Mouse (Mus musculus): ENCODE measurements around the gene Mmp2.
A peak's percentile ranks its signal among the peaks of the same experiment; 100 is the strongest.
"Not testable (repeated sequence)": the region's sequence is repeated elsewhere in the genome, so short reads cannot be mapped to it uniquely, and the experiment has no call there.

Mmp2 gene

DNA sequence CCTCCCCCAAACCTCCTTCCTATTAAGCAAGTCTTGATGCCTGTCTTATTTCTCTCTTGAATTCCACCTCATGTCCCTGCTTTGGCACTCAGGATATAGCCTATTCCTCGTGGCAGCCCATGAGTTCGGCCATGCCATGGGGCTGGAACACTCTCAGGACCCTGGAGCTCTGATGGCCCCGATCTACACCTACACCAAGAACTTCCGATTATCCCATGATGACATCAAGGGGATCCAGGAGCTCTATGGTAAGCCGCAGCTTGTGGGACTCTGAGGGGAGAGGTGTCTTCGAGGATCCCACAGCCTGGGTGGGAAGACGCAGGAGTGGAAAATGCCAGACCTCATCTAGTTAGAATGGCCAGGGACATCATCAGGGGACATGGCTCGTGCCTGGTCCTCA is 12.1 kb downstream of the Mmp2 start:
- no peak for DNase-seq

DNA sequence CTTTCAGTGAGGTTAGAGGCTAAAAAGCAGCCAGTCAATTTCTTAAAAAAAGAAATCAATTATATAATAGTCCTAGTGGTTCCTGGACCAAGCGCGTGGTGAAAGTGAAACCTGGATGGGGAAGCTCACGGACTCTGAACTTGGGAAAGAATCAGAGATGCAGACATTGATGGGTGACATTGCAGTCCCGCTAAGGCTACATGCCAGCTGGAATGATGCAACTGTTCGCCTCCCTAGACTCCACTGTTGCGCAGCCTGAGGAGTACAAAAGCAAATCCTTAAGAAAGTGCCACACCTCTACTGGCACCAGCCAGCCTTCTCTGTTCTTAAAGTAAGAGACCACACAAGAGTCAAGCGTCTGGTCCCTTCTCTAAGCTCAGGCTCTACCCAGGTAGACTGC is 12.8 kb downstream of the Mmp2 start:
- no peak for DNase-seq

DNA sequence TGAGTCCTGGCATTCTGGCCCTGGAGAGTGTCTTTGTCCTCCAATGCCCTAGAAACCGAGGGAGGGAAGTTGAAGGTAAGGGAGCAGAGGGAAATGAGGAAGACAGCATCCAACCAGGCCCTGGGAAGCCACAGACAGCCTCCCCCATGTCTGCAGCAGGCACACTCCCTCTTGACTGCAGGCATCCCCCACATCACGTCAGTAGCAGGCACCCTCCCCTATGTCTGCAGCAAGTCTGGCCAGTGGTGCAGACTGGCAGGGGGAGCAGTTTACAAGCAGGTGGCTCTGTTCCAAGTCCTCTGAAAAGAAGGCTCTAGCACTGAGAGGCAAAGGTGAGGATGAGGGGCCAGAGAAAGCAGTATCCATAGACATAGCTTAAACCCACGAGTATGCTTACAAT is 19.6 kb downstream of the Mmp2 start:
- DNase-seq, result no peak

DNA sequence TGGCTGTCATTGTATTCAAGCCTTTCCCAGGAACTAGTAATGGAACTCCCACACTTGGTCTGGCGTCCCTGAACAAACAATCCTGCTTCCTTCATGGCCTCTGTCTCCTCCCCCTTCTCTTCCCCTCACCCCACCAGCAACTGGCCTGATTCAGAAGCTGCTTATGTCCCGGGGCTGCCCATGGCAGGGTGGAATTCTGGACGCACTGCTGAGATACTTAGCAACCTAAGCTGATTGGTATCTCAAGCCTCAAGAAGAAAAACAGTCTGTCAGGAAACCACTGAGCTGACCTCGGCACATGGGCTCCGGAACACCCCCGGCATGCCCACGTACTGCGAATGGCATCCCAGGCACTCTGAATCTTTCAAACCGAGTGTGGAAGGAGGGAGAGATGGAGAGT is 20.2 kb downstream of the Mmp2 start:
- peak; percentile 12 for DNase-seq

DNA sequence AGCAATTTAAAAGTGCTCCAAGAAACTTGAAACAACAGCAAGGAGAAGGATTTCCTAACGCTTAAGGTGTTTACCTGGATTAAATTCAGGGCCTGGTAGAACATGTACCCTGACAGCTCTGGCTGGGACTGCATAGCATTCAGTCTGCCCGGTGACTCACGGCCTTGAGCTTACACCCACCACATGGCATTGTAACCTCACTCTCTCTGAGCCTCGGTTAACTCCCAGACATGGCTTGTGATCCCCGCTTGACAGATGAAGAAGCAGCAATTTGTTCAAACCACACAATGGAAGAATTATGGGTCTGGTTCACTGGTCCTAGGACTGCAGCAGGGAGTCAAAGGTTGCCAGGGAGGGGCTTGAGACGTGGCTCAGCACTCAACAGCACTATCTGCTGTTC is 22.2 kb downstream of the Mmp2 start:
- no peak for DNase-seq

DNA sequence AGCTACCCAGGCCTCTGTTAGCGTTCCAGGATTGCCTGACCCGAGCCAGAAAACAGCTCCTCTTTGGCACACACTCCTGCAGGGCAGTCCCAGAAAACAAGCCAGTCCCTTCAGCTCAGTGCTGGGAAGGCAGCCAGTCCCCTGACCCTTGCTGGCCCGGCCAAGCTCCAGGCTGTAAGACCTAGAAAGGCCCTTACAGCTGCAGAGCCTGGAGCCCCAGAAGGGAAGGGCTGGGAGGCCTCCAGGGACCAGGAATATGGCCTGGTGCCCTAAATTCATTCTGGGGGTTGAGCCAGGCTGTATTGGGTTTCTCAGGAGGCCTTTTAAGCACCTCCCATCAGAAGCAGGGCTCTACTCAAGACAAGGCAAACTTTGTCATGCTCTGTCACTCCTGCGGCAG is 23.1 kb downstream of the Mmp2 start:
- peak; percentile 77 for DNase-seq

DNA sequence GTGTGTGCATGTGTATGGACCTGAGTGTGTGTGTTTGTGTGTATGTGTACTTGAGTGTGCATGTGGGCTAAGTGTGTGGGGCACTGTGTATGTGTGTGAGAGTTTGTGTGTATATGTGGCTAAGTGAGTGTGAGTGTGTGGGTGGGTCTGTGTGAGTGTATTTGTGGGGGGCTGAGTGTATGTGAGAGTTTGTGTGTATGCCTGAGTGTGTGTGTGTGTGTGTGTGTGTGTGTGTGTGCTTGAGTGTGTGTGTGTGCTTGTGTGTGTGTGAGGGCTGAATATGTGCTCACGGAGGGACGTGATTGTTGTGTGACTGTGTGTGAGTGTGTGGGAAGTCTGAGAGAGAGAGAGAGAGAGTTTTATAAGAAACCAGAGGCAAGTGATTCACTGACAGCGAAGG is 24.3 kb downstream of the Mmp2 start:
- DNase-seq, result no peak

DNA sequence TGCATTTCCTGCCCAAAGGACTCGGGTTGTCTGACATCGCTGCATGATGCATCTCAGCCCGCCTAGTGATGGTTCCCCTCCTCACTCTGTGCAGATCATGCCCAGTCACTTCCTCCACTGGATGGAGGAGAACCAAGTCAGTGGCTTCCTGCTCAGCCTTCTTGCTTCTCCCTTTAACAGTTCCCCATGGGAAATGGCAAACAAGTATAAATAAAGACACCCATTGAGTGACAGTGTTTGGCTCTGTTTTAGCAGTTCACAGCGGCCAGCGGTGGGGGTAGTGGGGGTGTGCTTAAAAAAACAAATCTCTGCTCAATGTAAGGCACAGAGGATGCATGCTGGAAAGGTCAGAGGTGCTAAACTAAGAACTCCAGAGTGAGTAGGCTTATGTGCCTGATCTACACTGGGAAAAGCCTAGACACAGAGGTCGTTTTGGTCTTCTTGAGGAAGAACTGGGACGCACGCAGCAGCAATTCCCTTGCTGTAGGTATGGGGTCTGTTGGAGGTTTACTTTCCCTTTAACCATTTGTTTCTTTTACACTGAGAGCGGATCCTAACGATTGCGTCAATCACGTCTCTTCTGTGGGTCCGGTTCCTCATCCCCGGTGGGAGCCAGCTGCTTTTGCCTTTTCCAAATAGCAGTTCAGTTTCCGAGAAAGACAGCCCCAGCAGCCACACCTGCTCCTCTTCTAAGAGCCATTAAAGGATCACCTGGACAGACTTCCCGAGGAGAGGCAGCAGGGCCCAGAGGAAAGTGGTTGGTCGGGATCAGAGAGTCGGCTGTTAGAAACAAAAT is 26.3 kb downstream of the Mmp2 start:
- DNase-seq, result no peak

DNA sequence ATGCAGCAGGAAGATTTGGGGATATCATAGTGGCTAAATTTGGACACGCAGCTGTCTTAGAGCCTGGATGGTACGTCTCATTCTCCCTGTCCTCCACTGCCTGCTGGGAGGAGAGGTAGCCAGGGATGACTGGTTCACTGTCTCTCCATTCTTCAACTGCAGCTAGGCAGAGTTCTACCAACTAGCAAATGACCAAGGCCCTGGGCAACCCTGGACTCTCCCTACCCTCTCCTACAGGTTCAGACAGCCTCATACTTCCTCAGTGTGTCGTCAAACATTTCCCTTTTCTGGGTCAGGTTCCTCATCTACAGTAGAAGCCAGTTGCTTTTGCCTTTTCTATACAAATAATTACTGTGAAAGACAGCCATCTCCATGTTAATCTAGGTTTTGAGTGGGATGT is 27.6 kb downstream of the Mmp2 start:
- DNase-seq, result no peak

DNA sequence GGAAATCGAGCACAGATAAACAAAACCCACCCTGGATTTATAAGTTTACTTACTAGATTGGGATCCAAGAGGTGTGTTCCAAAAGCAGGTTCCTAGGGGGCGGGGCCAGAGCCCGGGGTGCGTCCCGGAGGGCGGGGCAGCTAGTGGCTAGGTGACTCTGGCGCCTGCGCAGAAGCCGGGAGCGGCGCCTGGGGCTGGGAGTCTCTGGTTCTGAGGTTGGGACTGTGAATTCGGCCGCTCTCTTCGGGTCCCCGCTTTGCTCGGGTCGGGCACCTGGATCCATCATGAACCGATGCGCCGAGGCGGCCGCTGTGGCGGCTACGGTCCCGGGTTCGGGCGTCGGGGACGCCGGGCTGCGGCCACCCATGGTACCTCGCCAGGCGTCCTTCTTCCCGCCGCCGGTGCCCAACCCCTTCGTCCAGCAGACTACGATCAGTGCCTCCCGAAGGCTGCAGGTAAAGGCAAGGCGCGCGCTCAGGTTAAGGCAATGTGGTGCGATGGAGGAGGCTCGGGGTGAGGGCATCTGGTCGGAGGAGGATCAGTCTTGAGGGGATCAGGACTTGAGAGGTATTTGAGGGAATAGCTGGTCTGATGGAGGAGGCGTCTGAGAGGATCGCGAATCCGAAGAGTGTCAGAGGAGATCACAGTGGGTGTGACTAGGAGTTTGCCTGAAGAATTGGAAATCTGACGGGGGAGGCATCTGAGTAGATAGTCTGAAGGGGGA is 28.2 kb downstream of the Mmp2 start, which contains the start of gene Lpcat2:
Lpcat2 (plus strand) TSS at position 169 of the 724 bp plus-strand sequence.
- DNase-seq, result peak; percentile 34

DNA sequence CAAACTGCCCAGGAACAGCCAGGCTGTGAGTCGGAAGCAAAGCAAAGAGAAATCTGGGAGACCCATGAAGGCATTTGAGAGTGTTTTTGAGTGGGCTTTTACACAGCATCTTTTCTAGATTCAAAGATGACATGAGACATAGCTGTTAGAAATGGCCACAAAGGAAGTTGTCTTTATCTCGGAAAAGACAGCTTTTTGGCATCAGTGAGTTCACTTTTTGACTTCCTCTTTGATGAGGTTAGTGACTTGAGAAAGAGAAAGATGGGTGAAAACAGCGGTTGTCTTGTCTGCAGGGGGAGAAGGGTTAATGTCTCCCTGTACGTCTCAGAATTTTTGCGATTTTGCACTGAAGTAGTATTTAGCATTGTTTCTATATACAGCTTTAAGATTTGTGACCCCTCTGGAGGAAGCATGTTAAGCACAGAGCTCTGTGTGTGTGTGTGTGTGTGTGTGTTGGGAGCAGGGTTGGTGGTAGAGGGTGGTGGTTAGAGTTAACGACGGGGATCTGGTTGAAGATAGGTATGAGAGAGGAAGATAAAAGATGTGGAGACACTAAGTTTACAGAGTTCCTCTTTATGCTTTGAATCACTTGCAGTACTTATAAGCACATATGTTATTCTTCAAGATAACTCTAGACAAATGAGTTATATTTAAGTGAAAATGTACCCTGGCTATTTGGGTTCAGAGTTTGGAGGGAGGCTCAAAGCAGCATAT is 29.3 kb downstream of the Mmp2 start:
- no peak for DNase-seq

DNA sequence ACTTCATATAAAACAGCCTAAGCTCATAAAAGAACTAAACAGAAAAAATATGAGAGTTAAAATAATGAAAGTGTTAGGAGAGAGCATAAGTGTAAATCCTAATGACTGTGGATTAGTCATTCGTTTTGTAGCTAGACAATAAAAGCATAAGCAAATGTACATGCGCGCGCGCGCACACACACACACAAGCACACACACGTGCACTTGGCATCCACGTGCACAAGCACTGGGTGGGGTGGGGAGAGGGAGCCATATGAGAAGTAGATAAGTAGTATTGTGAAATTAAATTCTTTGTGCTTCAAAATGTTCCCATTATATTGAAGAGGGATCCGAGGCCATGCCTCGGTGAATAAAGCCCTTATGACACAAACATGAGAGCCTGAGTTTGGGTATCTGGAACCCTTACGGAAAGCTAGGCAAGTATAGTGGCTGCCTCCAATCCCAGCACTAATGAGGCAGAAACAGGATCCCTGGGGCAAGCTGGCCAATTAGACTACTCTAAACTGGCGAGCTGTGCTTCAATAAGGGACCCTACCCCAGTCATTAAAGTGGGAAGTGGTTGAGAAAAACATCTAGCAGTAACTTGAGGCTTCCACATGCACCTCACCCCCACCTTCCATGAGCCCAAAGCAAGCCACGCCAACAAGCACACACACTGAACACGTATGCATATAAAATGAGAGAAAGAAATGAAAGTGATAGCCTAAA is 31.5 kb downstream of the Mmp2 start:
- DNase-seq, result no peak

DNA sequence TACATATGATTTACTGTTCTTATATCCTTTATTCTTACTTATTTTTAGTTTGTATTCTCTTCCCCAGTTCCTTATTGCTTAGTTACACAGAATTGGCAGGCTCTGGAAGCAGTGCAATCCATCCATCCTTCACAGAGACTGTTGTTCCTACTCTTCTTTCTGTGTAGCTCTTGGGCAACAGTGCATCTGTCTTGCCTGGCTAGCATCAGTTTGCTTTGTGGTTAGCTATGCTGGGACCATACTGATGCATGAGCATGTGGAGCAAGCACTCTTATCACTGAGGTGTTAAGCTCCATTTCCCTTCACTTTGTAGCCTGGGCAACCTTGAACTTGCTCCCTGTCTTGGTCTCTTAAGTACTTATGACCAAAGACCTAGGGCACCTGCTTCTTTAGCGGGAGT is 34.9 kb downstream of the Mmp2 start:
- no peak for DNase-seq

DNA sequence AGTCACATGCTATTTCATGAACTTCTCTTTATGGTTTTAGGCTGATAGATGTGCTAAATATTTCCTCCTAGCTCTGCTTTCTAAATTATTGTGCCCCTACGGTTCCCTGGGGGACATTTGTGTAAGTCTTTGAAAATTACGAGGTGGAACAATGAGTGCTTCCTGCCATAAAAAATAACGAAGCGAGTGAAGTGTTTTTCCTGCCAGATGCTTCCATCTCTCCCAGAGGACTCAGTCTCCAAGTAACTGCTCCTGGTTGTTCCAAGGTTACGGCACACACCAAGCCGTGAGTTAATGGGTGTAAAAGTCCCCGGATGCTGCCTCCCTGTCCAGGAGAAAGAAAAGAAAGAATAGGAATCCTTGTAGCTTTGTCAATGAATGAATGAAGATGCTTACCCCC is 43.2 kb downstream of the Mmp2 start:
- DNase-seq, result no peak

DNA sequence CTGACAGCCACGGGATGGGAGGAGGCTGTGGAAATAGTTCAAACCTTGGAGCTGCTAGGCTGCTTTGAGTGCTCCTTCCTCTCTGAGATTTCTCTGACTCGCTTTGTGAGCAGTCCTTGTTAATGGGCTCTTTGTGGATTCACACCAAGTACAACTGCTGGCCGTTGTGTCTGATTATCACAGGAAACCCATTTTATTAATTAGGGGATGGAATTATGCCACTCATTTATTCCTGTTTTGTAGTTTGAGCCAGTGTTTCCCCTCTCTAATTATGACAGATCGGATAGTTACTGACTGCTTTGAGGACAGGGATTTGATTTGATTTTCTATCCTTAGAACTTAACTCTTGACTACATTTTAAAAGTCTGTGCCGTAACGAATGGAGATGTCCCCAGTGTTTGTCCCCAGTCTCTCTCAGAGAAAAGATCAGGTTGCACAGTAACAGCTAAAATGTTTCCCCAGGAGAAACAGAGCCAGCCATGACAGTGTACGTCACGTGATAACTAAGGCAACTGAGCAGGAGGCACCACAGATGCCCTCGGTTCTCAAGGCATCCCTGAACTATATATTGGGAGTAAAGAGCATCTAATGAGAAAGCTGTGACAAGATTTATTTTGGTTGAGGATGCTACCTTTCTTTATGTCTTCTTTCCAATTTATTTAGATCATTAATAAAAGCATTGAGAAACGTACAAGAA is 45.1 kb downstream of the Mmp2 start:
- no peak for DNase-seq

DNA sequence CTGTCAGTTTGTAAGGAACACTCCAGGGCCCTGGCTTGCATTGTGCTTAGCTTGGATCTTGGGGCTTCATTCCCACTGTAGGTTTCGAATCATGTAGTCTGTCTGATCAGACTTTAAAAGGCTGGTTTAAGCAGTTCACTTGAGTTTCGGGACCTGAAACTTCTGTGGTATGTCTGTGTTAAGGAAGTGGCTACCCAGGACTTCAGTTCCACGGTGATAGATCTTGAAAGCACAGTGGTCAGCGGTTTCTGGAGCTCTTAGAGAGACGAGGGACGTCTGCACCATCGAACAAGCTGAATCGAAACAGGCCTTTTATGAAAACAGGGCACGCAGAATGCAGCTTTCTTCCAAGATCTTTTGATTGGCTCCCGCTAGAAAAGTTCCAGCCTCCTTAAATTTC is 48.7 kb downstream of the Mmp2 start:
- DNase-seq, result no peak

DNA sequence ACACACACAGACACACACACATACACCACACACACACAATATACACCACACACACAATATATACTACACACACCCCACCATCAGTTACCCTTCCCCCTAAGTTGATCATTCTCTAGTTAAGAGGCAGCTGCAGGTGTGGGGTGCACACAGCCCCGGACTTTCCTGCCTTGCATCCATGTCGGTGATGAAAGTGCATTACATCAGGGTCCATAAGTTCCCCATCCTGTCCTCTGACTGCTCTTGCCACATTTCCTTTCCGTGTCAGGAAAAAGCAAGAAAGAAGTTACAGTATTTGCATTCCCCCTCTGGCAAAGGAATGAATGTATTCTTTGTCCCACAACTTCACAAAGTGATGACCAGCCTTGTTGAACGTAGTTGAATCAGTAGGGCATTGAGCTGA is 54.2 kb downstream of the Mmp2 start:
- DNase-seq, result no peak

DNA sequence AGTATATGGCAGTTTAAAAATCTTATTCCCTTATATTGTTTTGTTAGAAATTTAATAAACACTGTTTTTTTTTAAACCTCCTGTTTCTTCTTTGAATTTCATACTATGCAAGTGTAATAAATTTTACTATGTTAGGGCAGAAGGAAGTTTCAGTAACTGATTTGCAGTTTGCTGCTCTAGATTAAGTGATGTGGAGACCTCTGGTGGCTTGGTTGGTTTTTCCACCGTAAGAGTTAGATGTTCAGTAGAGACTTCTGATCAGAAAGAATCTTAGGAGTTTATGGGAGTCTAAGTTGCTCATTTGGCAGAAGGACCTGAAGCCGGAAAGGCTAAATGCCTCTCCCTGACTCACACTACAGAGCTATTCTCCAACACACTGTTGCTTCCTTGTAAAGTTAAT is 56.7 kb downstream of the Mmp2 start:
- DNase-seq, result no peak

DNA sequence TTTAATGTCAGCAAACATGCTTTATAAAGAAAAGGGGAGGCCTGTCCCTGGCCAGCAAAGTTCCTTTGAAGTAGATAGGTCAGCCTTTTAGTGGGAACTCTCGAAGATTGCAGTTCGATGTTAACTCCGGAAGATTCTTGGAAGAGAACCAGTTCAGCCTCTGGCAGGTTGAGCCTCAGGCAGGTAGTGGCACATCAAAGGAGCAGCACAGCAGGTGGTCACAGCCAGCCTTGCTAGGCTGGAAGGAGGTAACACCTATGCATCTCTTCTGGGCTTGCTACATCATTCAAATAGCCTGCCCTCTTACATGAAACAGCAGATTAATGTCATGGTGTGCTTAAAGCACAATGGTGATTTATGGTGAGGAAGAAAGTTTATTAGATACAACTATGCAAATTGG is 65.1 kb downstream of the Mmp2 start:
- DNase-seq, result not testable (repeated sequence)

DNA sequence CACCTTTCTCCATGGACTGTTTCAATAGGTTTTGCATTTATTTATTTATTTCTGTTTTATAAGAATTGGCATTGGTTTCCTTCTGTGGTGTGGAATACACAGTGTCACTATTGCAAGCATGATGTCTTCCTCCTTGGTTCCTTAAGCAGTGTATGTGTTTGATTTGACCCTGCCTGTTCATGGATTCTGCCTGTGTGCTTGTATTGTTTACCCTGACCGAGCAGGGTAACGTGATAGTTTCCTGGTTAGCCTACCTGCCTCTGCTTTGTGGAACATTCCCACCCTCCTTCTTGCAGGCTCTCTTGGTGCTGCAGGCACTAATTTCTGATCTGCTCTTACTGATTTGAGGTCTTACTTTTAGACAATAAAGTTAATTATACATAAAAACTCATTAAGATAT is 66.8 kb downstream of the Mmp2 start:
- DNase-seq, result no peak

DNA sequence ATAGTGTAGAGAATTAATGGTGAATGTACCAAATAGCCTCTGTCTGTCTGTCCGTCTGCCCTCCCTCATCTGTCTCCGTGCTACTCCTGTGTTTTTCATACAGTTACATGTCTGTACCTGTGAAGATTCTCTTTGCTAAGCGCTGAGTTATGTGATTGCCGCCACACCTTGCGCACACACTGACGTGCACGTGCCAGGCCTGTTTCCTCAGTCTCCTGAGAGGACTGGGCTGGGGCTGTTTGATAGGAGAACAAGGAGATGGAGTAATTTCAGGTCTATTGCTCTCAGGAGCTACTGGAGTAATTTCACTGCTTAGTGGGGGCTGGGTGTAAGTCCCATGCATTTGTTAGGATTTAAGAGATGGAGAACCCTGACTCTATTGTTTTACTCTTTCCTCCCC is 68.0 kb downstream of the Mmp2 start:
- no peak for DNase-seq

DNA sequence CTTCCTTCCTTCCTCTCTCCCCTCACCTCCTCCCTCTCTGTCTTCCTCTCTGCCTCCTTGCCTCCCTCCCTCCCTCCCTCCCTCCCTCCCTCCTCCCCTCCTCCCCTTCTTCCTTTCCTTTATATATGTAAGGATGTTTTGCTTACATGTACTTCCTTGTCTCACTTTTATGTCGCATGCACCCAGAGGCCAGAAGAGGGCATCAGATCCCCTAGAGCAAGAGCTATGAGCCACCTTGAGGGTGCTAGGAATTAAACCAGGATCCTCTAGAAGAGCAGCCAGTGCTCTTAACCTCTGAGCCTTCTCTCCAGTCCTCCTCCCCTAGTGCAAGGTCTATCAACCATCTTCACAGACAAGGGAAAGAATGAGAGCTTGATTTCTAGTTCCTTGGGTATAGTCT is 69.0 kb downstream of the Mmp2 start:
- DNase-seq, result no peak

DNA sequence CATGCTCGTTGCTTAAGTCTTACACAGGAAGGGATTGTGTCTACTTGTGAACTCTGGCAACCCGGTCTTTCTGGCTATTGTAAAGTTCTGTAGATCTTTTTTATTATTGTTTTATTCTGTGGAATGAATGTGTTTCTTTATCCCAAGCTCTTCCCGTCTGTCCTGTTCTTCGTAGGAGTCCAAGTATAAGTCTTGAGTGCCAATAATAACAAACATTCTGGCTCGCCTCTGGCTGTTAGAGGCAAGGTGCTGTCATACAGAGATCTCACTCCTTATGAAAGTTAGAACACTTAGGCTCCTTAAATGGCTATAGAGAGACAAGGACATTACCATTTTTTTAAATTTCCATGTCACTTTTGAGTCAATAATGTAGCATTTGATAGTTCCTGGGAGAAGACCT is 69.5 kb downstream of the Mmp2 start:
- DNase-seq, result no peak

Data from kidney, adult 11 months (tissue).